Mouse (Mus musculus) midbrain, embryonic 14.5 days (tissue): Measurements from ENCODE around the gene Itch. TPM values are rescaled to one million over a fixed set of nuclear protein-coding genes. Genes with fewer than 3 reads are reported as not detected.

Experiments used
- ATAC-seq: fragments of 200-750 bp; cut with Nextera tagmentation; 2 replicates; pipeline ENCODE4 v1.8.0; 2017; ENCODE audit warnings: moderate number of reproducible peaks, moderate library complexity; ENCODE audit not compliant: low FRiP score, low TSS enrichment
- DNase-seq: peaks from one replicate; pipeline ENCODE4 v3.0.0-alpha.2; 2015
- H3K27ac ChIP-seq: fragments of 300-500 bp; sonication (generic); replicated peaks from 2 replicates; pipeline ENCODE4 v1.5.1; 2014; ENCODE audit warnings: mild to moderate bottlenecking, low read depth, low read length, moderate library complexity
- H3K27me3 ChIP-seq: fragments of 300-500 bp; sonication (generic); 2 replicates; pipeline ENCODE4 v1.6.1; 2014; ENCODE audit warnings: low read length, control low read depth, mixed read lengths; ENCODE audit not compliant: control insufficient read depth, insufficient read depth
- H3K36me3 ChIP-seq: fragments of 300-500 bp; sonication (generic); 2 replicates; pipeline ENCODE4 v1.6.1; 2014; ENCODE audit warnings: low read length, control low read depth; ENCODE audit not compliant: control insufficient read depth, insufficient read depth
- H3K4me1 ChIP-seq: fragments of 300-500 bp; sonication (generic); 2 replicates; pipeline ENCODE4 v1.6.1; 2014; ENCODE audit warnings: mild to moderate bottlenecking, antibody characterized with exemption, low read length, control low read depth; ENCODE audit not compliant: control insufficient read depth, insufficient read depth
- H3K4me2 ChIP-seq: fragments of 300-500 bp; sonication (generic); 2 replicates; pipeline ENCODE4 v1.6.1; 2014; ENCODE audit warnings: mild to moderate bottlenecking, low read length, moderate library complexity
- H3K4me3 ChIP-seq: fragments of 300-500 bp; sonication (generic); replicated peaks from 2 replicates; pipeline ENCODE4 v1.5.1; 2014; ENCODE audit warnings: low read depth, low read length
- H3K9ac ChIP-seq: fragments of 300-500 bp; sonication (generic); replicated peaks from 2 replicates; pipeline ENCODE4 v1.6.1; 2014; ENCODE audit warnings: mild to moderate bottlenecking, low read length, moderate library complexity
- H3K9me3 ChIP-seq: fragments of 300-500 bp; sonication (generic); 2 replicates; pipeline ENCODE4 v1.6.1; 2016; ENCODE audit warnings: low read length, control low read depth, mixed read lengths; ENCODE audit not compliant: control insufficient read depth
- WGBS: fragments of 180-500 bp; shearing (Covaris S2); extraction: QIAGEN DNeasy Blood & Tissue Kit; methylation state at CpG from one replicate; pipeline ENCODE4 v1.1.7; 2014; 5-methylcytosine and 5-hydroxymethylcytosine counted together
- polyA plus RNA-seq: library from polyadenylated mRNA; unstranded; fragments of >200 nt; fragmentation: Nextera tagmentation; extraction: Ambion mirVana; gene quantifications from 2 replicates; pipeline ENCODE4 v1.2.1, GENCODE M21; 2014

Gene Itch
- 31.2 and 42.9 TPM in 2 replicates for polyA plus RNA-seq

DNA sequence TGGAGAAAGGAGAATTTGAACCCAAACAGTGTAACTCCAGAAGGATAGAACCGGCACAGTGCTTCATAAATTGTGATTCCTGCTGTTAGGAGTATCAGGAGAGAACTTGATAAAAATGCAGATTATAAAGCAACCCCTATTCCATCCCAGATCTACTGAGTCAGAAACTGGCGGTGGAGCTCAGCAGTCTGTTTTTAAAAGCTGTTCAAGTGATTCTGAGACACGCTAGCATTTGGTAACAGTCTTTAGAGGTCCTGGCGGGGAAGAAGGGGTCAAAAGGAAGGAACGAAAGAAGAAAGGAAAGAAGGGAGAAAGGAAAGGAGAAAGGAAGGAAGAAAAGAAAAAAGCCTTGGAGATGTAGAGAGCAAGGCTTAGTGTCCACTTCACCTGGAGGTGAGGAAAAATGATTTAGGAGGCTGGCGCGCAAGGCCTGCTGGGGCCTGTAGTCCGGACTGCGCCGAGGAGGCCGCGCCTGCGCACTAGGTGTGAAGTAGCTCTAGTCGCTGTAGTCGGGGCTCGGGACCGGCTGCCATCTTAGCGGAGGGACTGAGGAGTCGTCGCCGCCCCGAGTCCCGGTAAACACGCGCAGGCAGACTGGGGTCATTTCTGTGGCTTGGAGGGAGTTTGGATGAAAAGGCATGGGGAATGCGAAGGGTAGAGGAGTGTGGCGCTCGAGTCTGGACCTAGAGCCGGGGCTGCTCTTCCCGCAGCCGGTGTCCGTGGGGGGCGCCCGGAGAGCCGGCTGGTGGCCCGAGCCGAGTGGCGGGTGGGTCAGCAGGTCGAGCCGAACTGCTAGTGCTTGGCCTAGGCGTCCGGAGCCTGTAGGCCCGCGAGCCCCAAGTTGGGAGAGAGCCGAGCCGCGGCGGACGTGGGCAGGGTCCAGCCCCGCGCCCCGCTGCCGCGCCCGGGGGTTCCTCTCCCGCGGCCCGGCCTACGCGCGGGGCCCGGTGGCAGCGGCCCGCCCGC, at the start of gene Itch:
Itch (plus strand) TSS at position 499 of the 966 bp plus-strand sequence.
- WGBS: 2% methylated on average over 64 of the region's 65 CpGs

DNA sequence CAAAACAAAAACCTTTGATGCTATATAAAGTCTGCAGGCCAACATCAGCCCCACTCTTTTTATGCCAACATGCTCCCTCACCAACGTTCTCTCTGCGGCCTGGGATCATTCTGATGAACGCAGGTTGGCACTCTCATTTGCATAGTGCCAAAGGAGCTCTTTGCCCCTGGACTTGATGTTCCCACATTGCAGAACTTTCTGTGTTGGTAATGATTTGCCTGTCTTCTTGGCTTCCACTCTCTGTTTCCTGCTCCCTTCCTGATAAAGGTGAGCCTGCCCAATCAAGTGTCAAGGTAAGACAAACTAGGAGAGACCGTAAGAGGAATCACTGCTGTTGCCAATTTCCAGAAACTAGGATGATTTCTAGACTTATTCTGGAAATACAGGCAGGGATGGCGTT, 48.8 kb upstream of the Itch start:
- H3K27me3 ChIP-seq: no peaks in the 10 kb centered on the region
- no peak overlapping the region for H3K27ac ChIP-seq
- ATAC-seq (no peak), DNase-seq (no peak)
- H3K4me2 ChIP-seq: no peak overlapping the region
- no peak overlapping the region for H3K9ac ChIP-seq
- no peaks in the 10 kb centered on the region for H3K36me3 ChIP-seq
- no peak overlapping the region for H3K4me3 ChIP-seq
- H3K9me3 ChIP-seq: no peaks in the 10 kb centered on the region
- 89% methylated on average over 5 of the region's 5 CpGs for WGBS
- H3K4me1 ChIP-seq: no peaks in the 10 kb centered on the region

More for the DNA sequence above, at the start of gene Itch:
- Histone ChIP-seq H3K4me2 (peak within 1 kb of the TSS; percentile 62), H3K27me3 (no peaks in the 10 kb centered on the region), H3K36me3 (peaks cover 3% of the 10 kb centered on the region), H3K4me1 (peaks cover 22% of the 10 kb centered on the region), H3K9ac (peak within 1 kb of the TSS; percentile 90), H3K9me3 (no peaks in the 10 kb centered on the region), H3K27ac (peak within 1 kb of the TSS; percentile 90), H3K4me3 (peak within 1 kb of the TSS; percentile 96)
- ATAC-seq (peak; percentile 96), DNase-seq (peak; percentile 98)

DNA sequence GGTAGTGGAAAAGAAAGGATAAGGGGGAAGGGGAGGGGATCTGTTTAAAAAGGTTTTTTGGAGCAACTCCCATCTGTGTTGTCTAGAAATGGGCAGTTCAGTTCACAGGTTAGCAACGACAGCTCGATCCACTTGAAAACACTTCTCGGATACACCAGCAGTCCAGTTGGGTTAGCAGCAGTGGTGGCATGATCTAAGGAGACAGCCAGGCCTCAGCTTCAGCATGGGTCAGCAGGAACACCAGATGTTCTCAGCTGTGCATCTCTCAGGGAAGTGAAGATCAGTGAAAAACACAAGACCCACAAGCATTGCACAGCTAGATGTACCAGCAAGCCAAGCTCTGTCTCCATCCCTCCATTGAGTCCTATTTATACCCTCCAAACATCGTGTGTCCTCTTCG, 47.0 kb upstream of the Itch start:
- no peaks in the 10 kb centered on the region for H3K9me3 ChIP-seq
- no peak overlapping the region for H3K27ac ChIP-seq
- H3K4me1 ChIP-seq: no peaks in the 10 kb centered on the region
- H3K27me3 ChIP-seq: no peaks in the 10 kb centered on the region
- DNase-seq (no peak), ATAC-seq (no peak)
- H3K4me2 ChIP-seq: no peak overlapping the region
- no peak overlapping the region for H3K4me3 ChIP-seq
- 90% methylated on average over 5 of the region's 5 CpGs for WGBS
- no peaks in the 10 kb centered on the region for H3K36me3 ChIP-seq
- no peak overlapping the region for H3K9ac ChIP-seq

DNA sequence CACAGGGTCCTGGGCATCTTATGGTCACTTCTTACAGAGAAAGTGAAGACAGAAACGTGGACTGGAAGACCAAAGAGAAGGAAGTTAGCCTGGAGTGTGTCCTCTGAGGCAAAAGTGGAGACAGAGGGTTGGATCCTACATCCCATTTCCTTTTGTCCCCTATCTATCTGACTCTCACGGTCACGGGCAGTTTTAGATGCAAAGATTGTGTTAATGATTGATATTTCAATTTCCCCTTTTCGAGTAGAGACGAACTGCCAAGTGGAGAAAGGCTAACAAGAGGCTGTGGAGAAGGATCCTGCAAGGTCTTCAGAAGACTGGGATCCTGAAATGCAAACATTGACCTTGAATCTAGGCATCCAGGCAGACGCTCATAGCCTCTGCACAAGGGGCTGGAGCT, 45.0 kb upstream of the Itch start:
- H3K36me3 ChIP-seq: no peaks in the 10 kb centered on the region
- no peaks in the 10 kb centered on the region for H3K4me1 ChIP-seq
- no peak overlapping the region for H3K4me2 ChIP-seq
- H3K27me3 ChIP-seq: no peaks in the 10 kb centered on the region
- H3K4me3 ChIP-seq: no peak overlapping the region
- 87% methylated on average over 6 of the region's 6 CpGs for WGBS
- ATAC-seq (no peak), DNase-seq (no peak)
- no peak overlapping the region for H3K9ac ChIP-seq
- H3K9me3 ChIP-seq: no peaks in the 10 kb centered on the region
- H3K27ac ChIP-seq: no peak overlapping the region

DNA sequence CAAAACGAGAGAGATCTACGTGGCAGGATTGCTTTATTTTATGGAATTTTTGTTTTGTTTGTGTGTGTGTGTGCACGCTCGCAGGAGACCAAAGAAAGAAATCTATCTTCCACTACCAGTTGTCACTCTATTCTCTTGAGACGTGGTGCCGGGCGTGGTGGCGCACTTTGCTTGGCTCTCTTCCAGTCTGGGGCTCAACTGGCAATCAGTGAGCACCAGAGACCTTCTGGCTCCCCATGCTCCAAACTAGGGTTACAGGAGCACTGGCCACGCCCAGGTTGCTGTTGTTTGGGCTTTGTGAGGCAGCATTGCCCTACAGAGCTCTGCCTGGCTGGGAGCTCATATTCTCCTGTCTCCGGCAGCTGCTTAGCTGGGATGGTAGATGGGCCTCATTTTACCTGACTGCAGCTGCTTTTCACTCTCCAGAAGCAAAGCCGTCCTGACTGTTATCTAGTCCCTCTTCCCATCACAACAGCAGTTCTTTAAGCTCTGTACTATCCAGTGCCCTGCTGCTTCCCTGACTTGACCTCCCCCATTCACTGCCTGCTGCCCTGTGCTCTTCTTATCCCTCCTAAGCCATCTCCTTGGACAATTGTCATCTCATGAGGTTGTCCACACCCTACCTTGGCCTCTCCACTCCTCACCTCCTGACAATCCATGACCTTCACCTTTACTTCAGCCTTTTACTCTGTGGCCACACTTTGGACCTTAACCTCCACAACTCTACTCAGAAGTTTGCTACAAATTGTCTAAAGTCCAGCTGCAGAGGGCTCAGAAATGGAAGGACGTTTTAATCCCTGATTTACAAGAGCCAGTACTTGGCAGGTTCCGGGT, 42.2 kb upstream of the Itch start:
- Histone ChIP-seq H3K9me3 (no peaks in the 10 kb centered on the region), H3K4me3 (no peak overlapping the region), H3K4me2 (no peak overlapping the region), H3K4me1 (no peaks in the 10 kb centered on the region), H3K9ac (no peak overlapping the region), H3K27ac (no peak overlapping the region), H3K36me3 (no peaks in the 10 kb centered on the region), H3K27me3 (no peaks in the 10 kb centered on the region)
- 63% methylated on average over 13 of the region's 13 CpGs for WGBS
- DNase-seq: peak; percentile 1
- ATAC-seq: no peak

DNA sequence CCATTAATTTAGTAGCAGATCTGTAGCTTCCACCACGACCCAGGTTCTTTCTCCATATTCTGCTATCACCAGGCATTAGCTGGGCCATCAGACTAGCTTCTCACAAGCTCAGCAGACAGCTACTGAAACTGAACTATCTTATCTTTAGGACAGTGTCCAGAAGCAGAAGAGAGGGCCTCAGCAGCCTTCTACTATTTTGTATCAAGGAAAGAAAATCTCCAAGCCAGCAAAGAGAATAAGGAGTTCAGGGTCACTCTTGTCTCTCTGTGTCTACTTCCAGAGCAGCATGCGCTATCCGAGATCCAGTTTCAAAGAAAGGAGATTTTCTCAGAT, 41.6 kb upstream of the Itch start:
- H3K9ac ChIP-seq: no peak overlapping the region
- no peaks in the 10 kb centered on the region for H3K4me1 ChIP-seq
- no peak overlapping the region for H3K27ac ChIP-seq
- H3K9me3 ChIP-seq: no peaks in the 10 kb centered on the region
- no peaks in the 10 kb centered on the region for H3K36me3 ChIP-seq
- H3K4me3 ChIP-seq: no peak overlapping the region
- DNase-seq: no peak
- no peaks in the 10 kb centered on the region for H3K27me3 ChIP-seq
- no peak for ATAC-seq
- 82% methylated on average over 3 of the region's 3 CpGs for WGBS
- no peak overlapping the region for H3K4me2 ChIP-seq

DNA sequence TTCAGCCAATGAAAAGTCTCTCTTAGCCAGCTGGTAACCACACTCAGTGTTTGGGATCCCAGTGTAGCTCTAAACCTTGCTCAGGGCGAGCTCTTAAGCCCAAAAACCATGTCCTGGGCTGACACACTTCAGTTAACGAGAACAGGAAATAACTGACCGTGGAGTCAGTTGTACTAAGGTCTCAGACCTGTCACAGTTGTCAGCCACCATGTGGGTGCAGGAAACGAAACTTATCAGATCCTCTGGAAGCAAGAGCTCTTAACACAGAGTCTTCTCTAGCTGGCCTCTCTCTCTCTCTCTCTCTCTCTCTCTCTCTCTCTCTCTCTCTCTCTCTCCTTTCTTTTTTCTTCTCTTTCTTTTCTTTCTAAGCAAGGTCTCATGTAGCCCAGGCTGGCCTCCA, 39.9 kb upstream of the Itch start:
- H3K36me3 ChIP-seq: no peaks in the 10 kb centered on the region
- H3K4me2 ChIP-seq: no peak overlapping the region
- no peaks in the 10 kb centered on the region for H3K4me1 ChIP-seq
- H3K27me3 ChIP-seq: no peaks in the 10 kb centered on the region
- no peaks in the 10 kb centered on the region for H3K9me3 ChIP-seq
- 62% methylated on average over 4 of the region's 4 CpGs for WGBS
- DNase-seq (no peak), ATAC-seq (no peak)
- no peak overlapping the region for H3K27ac ChIP-seq
- H3K9ac ChIP-seq: no peak overlapping the region
- no peak overlapping the region for H3K4me3 ChIP-seq

DNA sequence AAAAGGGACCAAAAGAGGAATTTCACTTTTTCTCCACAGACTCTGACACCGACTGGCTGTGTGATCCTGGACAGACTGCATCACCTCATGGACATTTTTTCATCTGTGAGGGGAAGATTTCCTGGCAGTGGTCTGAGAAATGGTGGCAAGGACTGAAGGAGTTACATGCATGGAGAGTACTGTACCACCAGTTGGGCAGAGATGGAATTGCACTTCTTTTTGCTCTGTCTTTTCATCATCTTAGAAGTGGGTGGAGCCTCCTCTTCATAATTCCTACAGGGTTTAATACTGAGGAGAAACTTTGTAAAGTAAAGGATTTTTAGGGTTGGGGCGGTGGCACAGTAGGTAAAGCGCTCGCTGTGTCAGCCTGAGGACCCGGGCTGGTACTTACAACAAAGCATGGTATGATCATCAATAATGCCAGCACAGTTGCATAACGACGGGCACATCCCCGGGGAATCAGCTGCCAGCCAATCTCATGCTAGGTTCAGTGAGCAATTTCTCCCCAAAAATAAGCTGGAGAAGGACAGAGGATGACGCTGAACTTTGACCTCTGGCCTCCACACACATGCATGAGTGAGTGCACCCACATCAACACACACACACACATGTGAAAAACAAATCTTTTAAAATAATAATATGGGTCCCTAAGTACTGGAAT, 34.5 kb upstream of the Itch start:
- Histone ChIP-seq H3K36me3 (no peaks in the 10 kb centered on the region), H3K9me3 (no peaks in the 10 kb centered on the region), H3K9ac (no peak overlapping the region), H3K4me1 (peaks cover 6% of the 10 kb centered on the region; the same call in 1 of the 2 replicates), H3K27ac (no peak overlapping the region), H3K4me2 (no peak overlapping the region), H3K27me3 (no peaks in the 10 kb centered on the region), H3K4me3 (no peak overlapping the region)
- ATAC-seq (no peak), DNase-seq (peak; percentile 24)
- 83% methylated on average over 9 of the region's 9 CpGs for WGBS
